ENCODE assay signal across 13 mouse cellular contexts in genomic region chr10:94380082-94380481, GRCm38 (mm10).
DNase-seq lines count a peak whose midpoint lies in the region; ATAC-seq and TF ChIP-seq lines count a peak whose summit lies in the region.
"Had no signal": no experiment of that assay in that cellular context is flagged by ENCODE, and none has a peak within 500 bp of the region (broad histone marks: within the 10 kb centered on the region; RNA-seq: fewer than 3 reads in every experiment).

No protein-coding gene starts in this region.

- no peaks in the 10 kb centered on the region for H3K9me3 ChIP-seq in liver, embryonic 14.5 days (ENCODE audit: control insufficient read depth, low read length)
- peaks cover 4% of the 10 kb centered on the region; the same call in 1 of the 2 replicates for H3K9me3 ChIP-seq in liver, embryonic 11.5 days (ENCODE audit: control insufficient read depth, low read length)
- H3K9me3 ChIP-seq in E14TG2a.4 (ENCODE audit: low read length), result peaks cover 10% of the 10 kb centered on the region

- no peaks in the 10 kb centered on the region for H3K36me3 ChIP-seq in heart, adult 2 months (ENCODE audit: control insufficient read depth, insufficient read depth, low read length)
- no peaks in the 10 kb centered on the region for H3K36me3 ChIP-seq in liver, embryonic 14.5 days (replicated peaks; ENCODE audit: control insufficient read depth, insufficient read depth, low read depth)
- H3K36me3 ChIP-seq in liver, embryonic 11.5 days (ENCODE audit: control insufficient read depth, insufficient read depth, low read length), result no peaks in the 10 kb centered on the region
- H3K36me3 ChIP-seq in E14TG2a.4 (ENCODE audit: insufficient read depth, low read length), result no peaks in the 10 kb centered on the region
- H3K36me3 ChIP-seq: embryonic facial prominence, embryonic 13.5 days had no signal

- no peak for DNase-seq in heart, adult 2 months
- DNase-seq in heart, postnatal 14 days, result no peak
- DNase-seq in liver, embryonic 14.5 days (ENCODE audit: low read depth in 3 of 3, low spot score in 3 of 3), result no peak
- DNase-seq in liver, embryonic 11.5 days (ENCODE audit: low spot score), result no peak
- peak; percentile 46 for DNase-seq in ZHBTc4 (ENCODE audit: low read depth, low spot score)
- DNase-seq in right cerebral cortex, postnatal 14 days, result no peak
- DNase-seq in adrenal gland, adult 18-20 months (ENCODE audit: low spot score in 2 of 2), result no peak
- DNase-seq: B cell, adult 2 months; cerebellum, postnatal 36 days; heart, adult 18-20 months; layer of hippocampus, postnatal 36 days had no signal

- ATAC-seq in liver, embryonic 14.5 days (ENCODE audit: insufficient read depth), result no peak
- no peak for ATAC-seq in liver, embryonic 11.5 days (replicated peaks; ENCODE audit: low FRiP score)

- no peaks in the 10 kb centered on the region for H3K27me3 ChIP-seq in heart, adult 2 months (ENCODE audit: control insufficient read depth, insufficient read depth, low read length)
- H3K27me3 ChIP-seq in liver, embryonic 14.5 days (ENCODE audit: control insufficient read depth, insufficient read depth, low read length), result no peaks in the 10 kb centered on the region
- H3K27me3 ChIP-seq in liver, embryonic 11.5 days (replicated peaks; ENCODE audit: control insufficient read depth, insufficient read depth, low read length), result 0 out of 2 replicates have a peak, but pooled peaks cover 2% of the 10 kb centered on the region
- peaks cover 8% of the 10 kb centered on the region for H3K27me3 ChIP-seq in E14TG2a.4 (ENCODE audit: insufficient read depth, low read length)
- H3K27me3 ChIP-seq: embryonic facial prominence, embryonic 13.5 days had no signal

- 94% methylated on average over 2 of the region's 2 CpGs for WGBS in heart, adult 2 months
- 72% methylated on average over 2 of the region's 2 CpGs for WGBS in liver, embryonic 14.5 days (ENCODE audit: insufficient replicate concordance)
- WGBS in liver, embryonic 11.5 days, result 87% methylated on average over 2 of the region's 2 CpGs

- H3K9ac ChIP-seq in heart, adult 2 months (ENCODE audit: low read depth, low read length), result no peak overlapping the region
- H3K9ac ChIP-seq in liver, embryonic 14.5 days (replicated peaks), result no peak overlapping the region
- H3K9ac ChIP-seq in liver, embryonic 11.5 days (ENCODE audit: low read depth, low read length), result no peak overlapping the region
- H3K9ac ChIP-seq: embryonic facial prominence, embryonic 13.5 days had no signal

- no peaks in the 10 kb centered on the region for H3K79me2 ChIP-seq in heart, adult 2 months (replicated peaks; ENCODE audit: control insufficient read depth, insufficient read depth, low read length)

- no peak for TF ChIP-seq EP300 in heart, adult 2 months (IDR thresholded peaks at IDR 0.05; ENCODE audit: insufficient read depth, low read depth, low read length)
- no peak for TF ChIP-seq EP300 in liver, embryonic 14.5 days (IDR thresholded peaks at IDR 0.05; ENCODE audit: low read depth)

- peaks cover 3% of the 10 kb centered on the region for H3K4me1 ChIP-seq in heart, adult 2 months (ENCODE audit: control insufficient read depth, insufficient read depth, low read length)
- peaks cover 0 to 6% of the 10 kb centered on the region in 2 experiments; a peak in 1 of 4 replicates for H3K4me1 ChIP-seq in liver, embryonic 14.5 days (replicated peaks; ENCODE audit: control insufficient read depth in 2 of 2, insufficient read depth in 2 of 2, low read length in 1 of 2)
- H3K4me1 ChIP-seq in liver, embryonic 11.5 days (replicated peaks; ENCODE audit: control insufficient read depth, insufficient read depth, low read length), result 0 out of 2 replicates have a peak, but pooled peaks cover 3% of the 10 kb centered on the region
- H3K4me1 ChIP-seq in E14TG2a.4 (replicated peaks; ENCODE audit: low read depth, low read length), result peaks cover 8% of the 10 kb centered on the region; the same call in 1 of the 2 replicates

- no peak overlapping the region for H3K4me3 ChIP-seq in heart, adult 2 months
- no peak overlapping the region for H3K4me3 ChIP-seq in liver, embryonic 14.5 days (ENCODE audit: insufficient read depth in 1 of 2, low read depth in 2 of 2, low read length in 2 of 2)
- no peak overlapping the region for H3K4me3 ChIP-seq in liver, embryonic 11.5 days (ENCODE audit: low read depth, low read length)
- no peak overlapping the region for H3K4me3 ChIP-seq in E14TG2a.4 (replicated peaks; ENCODE audit: low read length)
- H3K4me3 ChIP-seq: embryonic facial prominence, embryonic 13.5 days had no signal

- TF ChIP-seq CTCF in heart, adult 2 months (IDR thresholded peaks at IDR 0.05), result peak; percentile 43
- peak; percentile 35 for TF ChIP-seq CTCF in liver, embryonic 14.5 days (IDR thresholded peaks at IDR 0.05; ENCODE audit: low read depth)
- TF ChIP-seq CTCF in E14TG2a.4 (conservative IDR thresholded peaks at IDR 0.05; ENCODE audit: low read length), result peak; percentile 71

- intact Hi-C loops in heart, adult 2 months (cut with DNase I), result no loop called here
- intact Hi-C loops in heart, postnatal 14 days (cut with DNase I), result no loop called here

- no peak overlapping the region for H3K27ac ChIP-seq in heart, adult 2 months
- H3K27ac ChIP-seq in liver, embryonic 14.5 days, result no peak overlapping the region
- no peak overlapping the region for H3K27ac ChIP-seq in liver, embryonic 11.5 days (ENCODE audit: low read depth, low read length)
- H3K27ac ChIP-seq: embryonic facial prominence, embryonic 13.5 days had no signal

- no peak for TF ChIP-seq POLR2A in heart, adult 2 months (IDR thresholded peaks at IDR 0.05; ENCODE audit: insufficient read depth, low read depth, low read length)

- no peak overlapping the region for H3K4me2 ChIP-seq in liver, embryonic 14.5 days (ENCODE audit: low read depth)
- no peak overlapping the region for H3K4me2 ChIP-seq in liver, embryonic 11.5 days
- H3K4me2 ChIP-seq: embryonic facial prominence, embryonic 13.5 days had no signal
